Mouse (Mus musculus): ENCODE results near the gene Arhgef12. TPM values are rescaled to one million over a fixed set of nuclear protein-coding genes. Genes with fewer than 3 reads are reported as not detected.

Gene Arhgef12
- total and polyA plus RNA-seq, 2 experiments = 22.9 to 62.3 TPM

DNA sequence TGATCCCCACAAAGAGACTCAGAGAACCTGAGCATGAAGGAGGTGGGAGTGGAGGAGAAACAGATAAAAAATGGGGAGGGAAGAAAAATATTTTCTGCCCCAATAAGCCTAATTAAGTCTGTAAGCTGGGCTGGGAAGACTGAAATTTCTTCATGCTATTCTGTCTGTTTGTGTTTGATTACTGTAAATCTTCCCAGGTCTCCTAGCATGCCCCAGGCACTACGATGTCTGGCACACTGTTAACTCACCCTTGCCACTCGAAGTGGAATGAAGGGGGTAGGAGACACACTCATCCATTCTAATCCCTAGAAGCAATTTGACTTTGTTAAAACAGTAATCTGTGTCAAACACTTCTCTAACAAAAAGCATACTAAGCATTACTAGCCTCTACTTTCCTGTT lies 35.3 kb downstream of the Arhgef12 start:
- H3K4me3 ChIP-seq (ENCODE audit: insufficient read depth, low read depth, low read length) = no peak overlapping the region
- no peak overlapping the region for H3K9ac ChIP-seq (ENCODE audit: low read depth, low read length)
- H3K4me1 ChIP-seq (ENCODE audit: control insufficient read depth, insufficient read depth, low read length) = peaks cover 9% of the 10 kb centered on the region
- H3K27ac ChIP-seq (replicated peaks; ENCODE audit: insufficient read depth, low read depth, low read length) = no peak overlapping the region
- TF ChIP-seq POLR2A (IDR thresholded peaks at IDR 0.05; ENCODE audit: extremely low read depth, insufficient read depth, low read length) = no peak
- no peak for TF ChIP-seq CTCF (IDR thresholded peaks at IDR 0.05; ENCODE audit: low read depth, low read length)
- WGBS = 27% methylated on average over 2 of the region's 2 CpGs
- no peaks in the 10 kb centered on the region for H3K36me3 ChIP-seq (ENCODE audit: control insufficient read depth, insufficient read depth, low read length)
- DNase-seq (ENCODE audit: extremely low read depth, low read depth, low spot score) = no peak
- H3K27me3 ChIP-seq (ENCODE audit: control insufficient read depth, insufficient read depth, low read length) = no peaks in the 10 kb centered on the region
- peaks cover 52% of the 10 kb centered on the region for H3K79me2 ChIP-seq (ENCODE audit: control insufficient read depth, insufficient read depth, low read length)

- Histone ChIP-seq H3K9ac (ENCODE audit: low read depth, low read length) (no peak overlapping the region), H3K27me3 (ENCODE audit: control insufficient read depth, insufficient read depth, low read length) (no peaks in the 10 kb centered on the region), H3K4me1 (ENCODE audit: control insufficient read depth, insufficient read depth, low read length) (peaks cover 9% of the 10 kb centered on the region), H3K27ac (replicated peaks; ENCODE audit: insufficient read depth, low read depth, low read length) (no peak overlapping the region), H3K36me3 (ENCODE audit: control insufficient read depth, insufficient read depth, low read length) (no peaks in the 10 kb centered on the region), H3K4me3 (ENCODE audit: insufficient read depth, low read depth, low read length) (no peak overlapping the region), H3K79me2 (ENCODE audit: control insufficient read depth, insufficient read depth, low read length) (peaks cover 52% of the 10 kb centered on the region)
- WGBS = 69% methylated on average over 4 of the region's 4 CpGs
- no peak for DNase-seq (ENCODE audit: extremely low read depth, low read depth, low spot score)
- TF ChIP-seq POLR2A (IDR thresholded peaks at IDR 0.05; ENCODE audit: extremely low read depth, insufficient read depth, low read length) (no peak), CTCF (IDR thresholded peaks at IDR 0.05; ENCODE audit: low read depth, low read length) (no peak)
Measured at GRCm38 (mm10) chr9:43071176-43071575, 35.9 kb downstream of the Arhgef12 start.

DNA sequence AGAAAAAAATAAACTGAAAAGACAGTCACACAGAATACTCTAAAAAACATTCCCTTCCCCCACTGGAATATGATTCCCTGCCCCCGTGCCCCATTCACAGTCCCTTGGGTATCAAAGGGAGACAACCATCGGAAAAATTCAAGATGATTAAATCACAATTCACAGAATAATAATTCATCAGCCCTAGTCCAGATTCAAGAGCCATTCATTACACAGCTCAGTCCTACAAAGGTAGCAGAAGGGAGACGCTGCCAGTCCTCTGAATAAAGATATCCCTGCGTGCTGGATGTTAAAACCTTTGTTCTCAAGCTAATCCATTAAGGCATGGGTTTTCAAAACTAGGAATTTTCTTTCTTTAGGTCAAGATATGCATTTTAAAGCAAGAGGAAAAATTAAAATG lies 36.5 kb downstream of the Arhgef12 start:
- H3K9ac ChIP-seq (ENCODE audit: low read depth, low read length) = no peak overlapping the region
- 91% methylated on average over 4 of the region's 4 CpGs for WGBS
- no peaks in the 10 kb centered on the region for H3K27me3 ChIP-seq (ENCODE audit: control insufficient read depth, insufficient read depth, low read length)
- DNase-seq (ENCODE audit: extremely low read depth, low read depth, low spot score) = no peak
- H3K79me2 ChIP-seq (ENCODE audit: control insufficient read depth, insufficient read depth, low read length) = peaks cover 50% of the 10 kb centered on the region
- no peaks in the 10 kb centered on the region for H3K36me3 ChIP-seq (ENCODE audit: control insufficient read depth, insufficient read depth, low read length)
- peaks cover 9% of the 10 kb centered on the region for H3K4me1 ChIP-seq (ENCODE audit: control insufficient read depth, insufficient read depth, low read length)
- H3K4me3 ChIP-seq (ENCODE audit: insufficient read depth, low read depth, low read length) = no peak overlapping the region
- no peak overlapping the region for H3K27ac ChIP-seq (replicated peaks; ENCODE audit: insufficient read depth, low read depth, low read length)
- TF ChIP-seq CTCF (IDR thresholded peaks at IDR 0.05; ENCODE audit: low read depth, low read length) (no peak), POLR2A (IDR thresholded peaks at IDR 0.05; ENCODE audit: extremely low read depth, insufficient read depth, low read length) (no peak)

DNA sequence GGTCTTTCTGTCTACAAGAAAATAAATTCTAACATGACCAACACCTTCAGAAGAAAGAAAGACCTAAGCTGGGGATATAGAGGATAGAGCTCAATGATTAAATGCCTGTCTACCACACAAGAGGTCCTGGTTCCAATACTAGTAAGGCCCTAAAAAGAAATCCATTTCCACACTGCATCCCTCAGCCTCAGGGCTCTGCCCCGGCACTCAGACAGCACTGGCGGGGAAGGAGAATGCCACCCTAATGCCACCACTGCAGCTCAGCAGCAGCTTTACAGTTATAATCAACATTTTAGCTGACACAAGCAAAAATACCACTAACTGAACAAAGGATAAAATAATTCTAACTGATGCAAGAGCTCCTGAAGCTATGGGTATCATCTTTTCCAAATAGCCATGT lies 36.9 kb downstream of the Arhgef12 start:
- Histone ChIP-seq H3K27me3 (ENCODE audit: control insufficient read depth, insufficient read depth, low read length) (no peaks in the 10 kb centered on the region), H3K36me3 (ENCODE audit: control insufficient read depth, insufficient read depth, low read length) (no peaks in the 10 kb centered on the region), H3K4me3 (ENCODE audit: insufficient read depth, low read depth, low read length) (no peak overlapping the region), H3K27ac (replicated peaks; ENCODE audit: insufficient read depth, low read depth, low read length) (no peak overlapping the region), H3K9ac (ENCODE audit: low read depth, low read length) (no peak overlapping the region), H3K4me1 (ENCODE audit: control insufficient read depth, insufficient read depth, low read length) (peaks cover 8% of the 10 kb centered on the region), H3K79me2 (ENCODE audit: control insufficient read depth, insufficient read depth, low read length) (peaks cover 47% of the 10 kb centered on the region)
- DNase-seq (ENCODE audit: extremely low read depth, low read depth, low spot score) = no peak
- TF ChIP-seq CTCF (IDR thresholded peaks at IDR 0.05; ENCODE audit: low read depth, low read length) = no peak
- TF ChIP-seq POLR2A (IDR thresholded peaks at IDR 0.05; ENCODE audit: extremely low read depth, insufficient read depth, low read length) = no peak
- 84% methylated on average over 2 of the region's 2 CpGs for WGBS

GRCm38 (mm10) chr9:43067896-43068295 lies 39.1 kb downstream of the Arhgef12 start:
- WGBS = 31% methylated on average over 3 of the region's 3 CpGs
- no peaks in the 10 kb centered on the region for H3K36me3 ChIP-seq (ENCODE audit: control insufficient read depth, insufficient read depth, low read length)
- H3K4me1 ChIP-seq (ENCODE audit: control insufficient read depth, insufficient read depth, low read length) = peaks cover 11% of the 10 kb centered on the region
- TF ChIP-seq CTCF (IDR thresholded peaks at IDR 0.05; ENCODE audit: low read depth, low read length) (no peak), POLR2A (IDR thresholded peaks at IDR 0.05; ENCODE audit: extremely low read depth, insufficient read depth, low read length) (no peak)
- H3K27ac ChIP-seq (replicated peaks; ENCODE audit: insufficient read depth, low read depth, low read length) = no peak overlapping the region
- peaks cover 47% of the 10 kb centered on the region for H3K79me2 ChIP-seq (ENCODE audit: control insufficient read depth, insufficient read depth, low read length)
- no peak overlapping the region for H3K9ac ChIP-seq (ENCODE audit: low read depth, low read length)
- H3K4me3 ChIP-seq (ENCODE audit: insufficient read depth, low read depth, low read length) = no peak overlapping the region
- peak; percentile 55 for DNase-seq (ENCODE audit: extremely low read depth, low read depth, low spot score)
- no peaks in the 10 kb centered on the region for H3K27me3 ChIP-seq (ENCODE audit: control insufficient read depth, insufficient read depth, low read length)

DNA sequence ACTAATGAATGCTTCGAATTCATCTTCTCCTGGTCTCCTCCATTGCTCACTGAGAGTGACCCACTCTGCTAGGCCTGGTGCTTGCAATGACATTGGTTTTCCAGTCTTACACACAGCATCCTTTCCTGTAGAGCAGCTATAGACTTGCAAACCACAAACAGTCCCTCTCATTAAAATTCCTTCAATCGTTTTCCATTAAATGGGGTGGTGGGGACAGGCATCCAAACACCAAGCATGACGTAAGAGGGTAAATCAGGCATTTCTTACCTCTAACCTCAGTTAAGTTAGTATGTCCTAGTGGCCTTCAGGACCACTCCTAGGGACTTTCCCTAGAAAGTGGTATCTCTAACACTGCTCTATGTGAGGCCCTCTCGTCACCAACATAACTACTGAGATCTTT lies 41.8 kb downstream of the Arhgef12 start:
- DNase-seq (ENCODE audit: extremely low read depth, low read depth, low spot score) = no peak
- TF ChIP-seq POLR2A (IDR thresholded peaks at IDR 0.05; ENCODE audit: extremely low read depth, insufficient read depth, low read length) (no peak), CTCF (IDR thresholded peaks at IDR 0.05; ENCODE audit: low read depth, low read length) (no peak)
- WGBS = 77% methylated on average over 4 of the region's 4 CpGs
- Histone ChIP-seq H3K9ac (ENCODE audit: low read depth, low read length) (no peak overlapping the region), H3K4me3 (ENCODE audit: insufficient read depth, low read depth, low read length) (no peak overlapping the region), H3K27me3 (ENCODE audit: control insufficient read depth, insufficient read depth, low read length) (no peaks in the 10 kb centered on the region), H3K4me1 (ENCODE audit: control insufficient read depth, insufficient read depth, low read length) (peaks cover 9% of the 10 kb centered on the region), H3K27ac (replicated peaks; ENCODE audit: insufficient read depth, low read depth, low read length) (no peak overlapping the region), H3K36me3 (ENCODE audit: control insufficient read depth, insufficient read depth, low read length) (no peaks in the 10 kb centered on the region), H3K79me2 (ENCODE audit: control insufficient read depth, insufficient read depth, low read length) (peaks cover 46% of the 10 kb centered on the region)
